Mouse (Mus musculus) lung, embryonic 14.5 days (tissue): ENCODE data around the gene Agmat. TPM values are rescaled to one million over a fixed set of nuclear protein-coding genes. Genes with fewer than 3 reads are reported as not detected.

ENCODE experiments used
- ATAC-seq: fragments of 200-750 bp; cut with Nextera tagmentation; 2 replicates; pipeline ENCODE4 v1.8.0; 2017; ENCODE audit warnings: mild to moderate bottlenecking, moderate TSS enrichment, moderate library complexity; ENCODE audit not compliant: insufficient read depth
- DNase-seq: peaks from one replicate; pipeline ENCODE4 v3.0.0-alpha.2; 2015
- H3K27ac ChIP-seq: fragments of 300-500 bp; sonication (generic); 2 replicates; pipeline ENCODE4 v1.5.1; 2014; ENCODE audit warnings: low read depth, mild to moderate bottlenecking, moderate library complexity
- H3K27me3 ChIP-seq: fragments of 300-500 bp; sonication (generic); 2 replicates; pipeline ENCODE4 v1.6.1; 2014; ENCODE audit warnings: low read length, control low read depth; ENCODE audit not compliant: insufficient read depth
- H3K36me3 ChIP-seq: fragments of 300-500 bp; sonication (generic); 2 replicates; pipeline ENCODE4 v1.6.1; 2014; ENCODE audit warnings: control low read depth; ENCODE audit not compliant: insufficient read depth
- H3K4me1 ChIP-seq: fragments of 300-500 bp; sonication (generic); 2 replicates; pipeline ENCODE4 v1.6.1; 2014; ENCODE audit warnings: antibody characterized with exemption, control low read depth; ENCODE audit not compliant: insufficient read depth
- H3K4me2 ChIP-seq: fragments of 300-500 bp; sonication (generic); 2 replicates; pipeline ENCODE4 v1.6.1; 2014; ENCODE audit warnings: mild to moderate bottlenecking
- H3K4me3 ChIP-seq: fragments of 300-500 bp; sonication (generic); 2 replicates; pipeline ENCODE4 v1.5.1; 2014; ENCODE audit warnings: low read depth, low read length
- H3K9ac ChIP-seq: fragments of 300-500 bp; sonication (generic); 2 replicates; pipeline ENCODE4 v1.6.1; 2014
- H3K9me3 ChIP-seq: fragments of 300-500 bp; sonication (generic); 2 replicates; pipeline ENCODE4 v1.6.1; 2016; ENCODE audit warnings: low read depth, low read length, control low read depth
- CTCF ChIP-seq: IDR thresholded peaks from 2 replicates; pipeline ENCODE4 v1.5.1; 2016; ENCODE audit warnings: antibody characterized with exemption, low read depth
- WGBS: fragments of 180-500 bp; shearing (Covaris S2); extraction: QIAGEN DNeasy Blood & Tissue Kit; methylation state at CpG from one replicate; pipeline ENCODE4 v1.1.7; 2014; 5-methylcytosine and 5-hydroxymethylcytosine counted together
- polyA plus RNA-seq: library from polyadenylated mRNA; unstranded; fragments of >200 nt; fragmentation: Nextera tagmentation; extraction: Ambion mirVana; gene quantifications from 2 replicates; pipeline ENCODE4 v1.2.1, GENCODE M21; 2014

The Agmat gene
- polyA plus RNA-seq: not detected in 2 replicates

DNA sequence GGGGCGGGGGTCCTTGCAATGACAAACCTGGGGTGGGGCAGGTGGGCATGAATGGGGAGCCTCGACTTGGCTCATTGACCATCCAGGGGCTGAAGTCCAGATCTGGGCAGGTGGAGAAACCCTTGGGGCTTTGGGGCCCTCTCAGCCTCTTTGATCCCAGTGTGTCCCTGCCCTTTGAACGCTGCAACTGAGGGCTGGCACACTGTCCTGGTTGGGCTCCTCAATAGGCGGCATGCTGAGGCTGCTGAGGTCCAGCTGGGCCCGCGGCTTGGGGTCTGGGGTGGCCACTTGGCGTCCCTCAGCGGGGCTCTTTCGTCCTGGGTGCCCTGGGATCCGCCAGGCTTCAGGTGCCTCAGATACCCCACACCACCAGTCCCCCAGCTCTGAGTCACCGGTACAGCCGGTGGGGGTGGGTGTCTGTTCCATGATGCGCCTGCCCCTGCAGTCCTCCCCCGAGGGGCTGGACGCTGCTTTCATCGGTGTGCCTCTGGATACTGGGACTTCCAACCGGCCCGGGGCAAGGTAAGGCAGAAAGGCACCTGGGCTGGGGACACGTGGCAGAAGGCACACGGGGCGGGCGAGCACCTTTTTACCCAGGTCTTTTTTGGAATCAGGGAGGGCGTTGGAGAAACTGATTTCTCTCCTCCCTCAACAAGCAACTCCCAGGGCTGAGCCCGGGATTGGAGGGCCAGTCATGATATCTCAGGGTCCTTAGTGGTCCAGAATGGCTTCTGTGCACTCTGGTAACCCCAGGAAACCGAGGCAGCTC, at the start of gene Agmat:
TSS of gene Agmat (plus strand) at position 95 of the 769 bp plus-strand sequence.
- Histone ChIP-seq H3K4me2 (no peak within 1 kb of the TSS), H3K4me3 (no peak within 1 kb of the TSS), H3K27ac (no peak within 1 kb of the TSS), H3K27me3 (peaks cover 6% of the 10 kb centered on the region; the same call in 1 of the 2 replicates), H3K9ac (no peak within 1 kb of the TSS), H3K4me1 (no peaks in the 10 kb centered on the region), H3K9me3 (no peaks in the 10 kb centered on the region), H3K36me3 (no peaks in the 10 kb centered on the region)
- no peak for TF ChIP-seq CTCF
- WGBS: 22% methylated on average over 25 of the region's 25 CpGs
- DNase-seq (no peak), ATAC-seq (0 out of 2 replicates have a peak, but pooled peaks have one; percentile 35)

DNA sequence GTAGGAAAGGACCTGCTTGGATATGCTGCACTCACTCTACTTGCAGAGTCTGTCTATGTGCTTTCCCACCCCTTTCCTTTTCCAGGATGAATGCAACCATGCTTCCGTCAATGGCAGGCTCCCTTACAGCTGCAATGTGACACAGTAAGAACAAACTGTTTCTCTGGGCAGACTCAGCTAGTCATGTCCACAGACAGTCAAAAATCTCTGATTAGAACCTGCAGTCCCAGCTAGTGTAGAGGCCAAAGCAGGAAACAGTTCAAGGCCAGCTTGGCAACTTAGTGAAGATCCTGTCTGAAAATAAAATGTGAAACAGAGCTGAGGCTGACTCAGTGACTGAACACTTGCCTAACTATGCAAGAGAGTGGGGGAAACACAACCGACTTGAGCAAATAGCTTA, 41.8 kb upstream of the Agmat start:
- H3K4me2 ChIP-seq: no peak overlapping the region
- peaks cover 99% of the 10 kb centered on the region for H3K36me3 ChIP-seq
- ATAC-seq: no peak

DNA sequence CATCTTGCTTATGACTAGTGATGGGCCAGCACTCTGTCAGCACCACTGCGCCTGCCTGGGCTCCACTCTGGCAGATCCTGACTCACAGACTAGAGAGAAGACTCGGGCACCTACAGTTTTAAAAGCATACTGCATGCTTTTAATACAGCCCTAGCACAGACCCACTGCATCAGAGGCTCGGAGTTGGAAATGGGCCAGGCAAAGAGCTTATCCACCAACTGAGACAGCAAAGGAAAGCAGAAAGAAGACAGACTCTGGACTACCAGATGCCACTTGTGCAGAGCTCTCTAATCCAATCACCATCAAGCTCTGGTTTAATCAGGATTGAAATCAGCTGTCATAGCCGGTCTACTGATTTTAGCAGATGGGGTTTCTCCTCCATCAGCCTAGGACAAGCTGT, 41.1 kb upstream of the Agmat start:
- no peak overlapping the region for H3K9ac ChIP-seq
- no peak overlapping the region for H3K4me3 ChIP-seq
- no peak overlapping the region for H3K27ac ChIP-seq
- DNase-seq (peak; percentile 30), ATAC-seq (peak; percentile 38; the same call in 1 of the 2 replicates)
- TF ChIP-seq CTCF: no peak
- peaks cover 98% of the 10 kb centered on the region for H3K36me3 ChIP-seq
- no peaks in the 10 kb centered on the region for H3K9me3 ChIP-seq
- no peaks in the 10 kb centered on the region for H3K4me1 ChIP-seq
- no peaks in the 10 kb centered on the region for H3K27me3 ChIP-seq
- no peak overlapping the region for H3K4me2 ChIP-seq
- WGBS: 78% methylated on average over 4 of the region's 4 CpGs

More for the DNA sequence above, 41.8 kb upstream of the Agmat start:
- Histone ChIP-seq H3K27ac (no peak overlapping the region), H3K9ac (no peak overlapping the region), H3K27me3 (no peaks in the 10 kb centered on the region), H3K9me3 (no peaks in the 10 kb centered on the region), H3K4me1 (no peaks in the 10 kb centered on the region), H3K4me3 (no peak overlapping the region)
- 83% methylated on average over 2 of the region's 2 CpGs for WGBS
- no peak for DNase-seq
- TF ChIP-seq CTCF: no peak

DNA sequence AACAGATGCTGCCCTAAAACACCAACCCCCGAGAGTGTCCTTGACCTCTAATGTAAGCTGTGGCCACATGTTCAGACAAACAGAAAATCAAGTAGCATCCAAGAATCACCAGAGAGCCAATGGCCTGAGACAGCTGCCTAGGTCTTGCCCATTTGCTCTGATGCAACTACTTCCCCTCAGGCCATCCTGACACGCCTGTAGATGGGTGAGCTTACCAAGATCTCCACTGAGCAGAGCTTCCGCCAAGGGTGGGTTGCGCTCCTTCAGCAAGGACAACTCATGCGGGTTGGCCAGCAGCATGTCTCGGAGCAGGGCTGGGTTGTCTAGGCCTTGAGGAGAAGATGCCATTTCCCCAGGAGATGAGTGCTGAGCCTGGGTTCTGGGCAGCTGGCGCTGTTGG, 38.5 kb upstream of the Agmat start:
- no peak for TF ChIP-seq CTCF
- WGBS: 83% methylated on average over 7 of the region's 7 CpGs
- peaks cover 94% of the 10 kb centered on the region for H3K36me3 ChIP-seq

DNA sequence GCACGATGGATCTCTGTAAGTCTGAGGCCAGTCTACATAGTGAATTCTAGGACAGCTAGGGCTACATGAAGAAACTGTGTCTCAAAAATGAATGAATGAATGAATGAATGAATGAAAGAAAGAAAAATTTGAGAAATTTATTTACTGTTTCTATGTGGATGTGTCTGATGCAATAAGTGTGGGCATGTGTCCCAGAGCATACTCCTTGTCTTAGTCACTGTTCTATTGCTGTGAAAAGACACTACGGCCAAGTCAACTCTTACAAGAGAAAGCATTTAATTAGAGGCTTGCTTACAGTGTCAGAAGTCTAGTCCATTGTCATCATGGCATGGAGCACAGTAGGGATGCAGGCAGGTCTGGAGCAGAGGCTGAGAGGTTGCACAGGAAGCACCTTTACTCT, 37.5 kb upstream of the Agmat start:
- Histone ChIP-seq H3K27me3 (no peaks in the 10 kb centered on the region), H3K4me1 (no peaks in the 10 kb centered on the region), H3K36me3 (peaks cover 93% of the 10 kb centered on the region), H3K27ac (no peak overlapping the region), H3K4me2 (no peak overlapping the region), H3K4me3 (no peak overlapping the region), H3K9ac (no peak overlapping the region), H3K9me3 (no peaks in the 10 kb centered on the region)
- no peak for DNase-seq
- ATAC-seq: no peak
- no peak for TF ChIP-seq CTCF
- 94% methylated on average over 2 of the region's 2 CpGs for WGBS

More for the DNA sequence above, 38.5 kb upstream of the Agmat start:
- no peak for DNase-seq
- Histone ChIP-seq H3K27me3 (no peaks in the 10 kb centered on the region), H3K27ac (no peak overlapping the region), H3K4me3 (no peak overlapping the region), H3K9ac (no peak overlapping the region), H3K4me2 (no peak overlapping the region), H3K4me1 (no peaks in the 10 kb centered on the region), H3K9me3 (no peaks in the 10 kb centered on the region)
- ATAC-seq: no peak

DNA sequence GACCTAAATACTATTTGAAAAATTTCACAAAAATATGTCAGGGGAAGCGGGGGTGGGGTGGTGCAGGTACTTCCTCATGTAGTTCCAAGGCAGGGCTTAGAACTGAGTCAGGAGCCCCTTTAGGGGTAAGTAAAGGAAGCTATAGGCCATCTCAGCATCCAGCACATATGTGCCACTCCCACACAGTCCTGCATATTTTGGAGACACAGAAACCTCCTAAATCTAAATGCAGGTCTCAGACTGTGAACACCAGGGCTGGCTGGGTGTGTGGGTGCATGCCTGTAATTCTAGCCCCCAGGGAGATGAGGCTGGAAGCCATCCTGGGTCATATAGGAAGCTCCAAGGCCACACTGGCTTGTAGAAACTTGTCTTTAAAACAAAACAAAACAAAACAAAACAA, 35.2 kb upstream of the Agmat start:
- Histone ChIP-seq H3K4me3 (no peak overlapping the region), H3K4me2 (no peak overlapping the region), H3K27ac (no peak overlapping the region), H3K4me1 (no peaks in the 10 kb centered on the region), H3K9ac (no peak overlapping the region), H3K36me3 (peaks cover 71% of the 10 kb centered on the region), H3K27me3 (no peaks in the 10 kb centered on the region), H3K9me3 (no peaks in the 10 kb centered on the region)
- no peak for TF ChIP-seq CTCF
- WGBS: 88% methylated on average over 1 of the region's 1 CpGs
- DNase-seq (no peak), ATAC-seq (no peak)

DNA sequence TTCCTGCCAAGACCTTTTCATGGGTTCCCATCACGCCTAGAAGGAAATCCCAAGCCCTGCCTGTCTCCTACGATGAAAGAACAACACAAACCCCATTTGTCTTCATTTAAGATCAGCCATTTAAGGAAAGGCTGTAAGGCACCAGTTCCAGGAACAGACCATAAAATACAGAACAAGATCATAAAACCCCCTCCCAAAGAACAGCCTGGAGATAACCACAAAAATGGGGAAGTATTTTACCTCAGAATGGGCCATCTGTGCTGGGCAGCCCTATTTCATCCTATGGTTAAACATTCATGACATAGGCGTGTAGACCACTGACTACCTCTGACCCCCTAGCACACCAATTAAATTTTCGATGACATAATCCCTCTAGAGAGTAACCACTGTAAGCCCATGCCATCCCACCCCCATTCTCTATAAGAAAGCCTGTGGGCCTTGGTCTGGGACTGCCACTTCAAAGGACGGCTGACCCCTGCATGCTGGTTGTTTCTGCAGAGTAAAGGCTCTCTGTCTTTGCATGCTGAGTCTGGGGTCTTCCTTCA, 32.8 kb upstream of the Agmat start:
- Histone ChIP-seq H3K27ac (no peak overlapping the region), H3K9ac (no peak overlapping the region), H3K4me1 (no peaks in the 10 kb centered on the region), H3K9me3 (no peaks in the 10 kb centered on the region), H3K36me3 (peaks cover 55% of the 10 kb centered on the region), H3K27me3 (no peaks in the 10 kb centered on the region), H3K4me3 (no peak overlapping the region), H3K4me2 (no peak overlapping the region)
- WGBS: 80% methylated on average over 5 of the region's 5 CpGs
- TF ChIP-seq CTCF: no peak
- DNase-seq: no peak
- ATAC-seq: no peak
